Mouse (Mus musculus) embryonic facial prominence, embryonic 15.5 days (tissue): ENCODE results near the gene Lrfn1. TPM values are rescaled to one million over a fixed set of nuclear protein-coding genes. Genes with fewer than 3 reads are reported as not detected.

Experiments
- ATAC-seq: fragments of 200-750 bp; cut with Nextera tagmentation; 2 replicates; pipeline ENCODE4 v1.8.0; 2017; ENCODE audit warnings: low read depth, moderate TSS enrichment; ENCODE audit not compliant: insufficient number of reproducible peaks, low FRiP score, low TSS enrichment
- H3K27ac ChIP-seq: fragments of 300-500 bp; sonication (generic); replicated peaks from 2 replicates; pipeline ENCODE4 v1.5.1; 2015; ENCODE audit warnings: mild to moderate bottlenecking, inconsistent platforms
- H3K27me3 ChIP-seq: fragments of 300-500 bp; sonication (generic); 2 replicates; pipeline ENCODE4 v1.6.1; 2015; ENCODE audit warnings: inconsistent platforms
- H3K36me3 ChIP-seq: fragments of 300-500 bp; sonication (generic); 2 replicates; pipeline ENCODE4 v1.6.1; 2015; ENCODE audit warnings: mild to moderate bottlenecking, inconsistent platforms
- H3K4me1 ChIP-seq: fragments of 300-500 bp; sonication (generic); 2 replicates; pipeline ENCODE4 v1.6.1; 2015; ENCODE audit warnings: inconsistent platforms
- H3K4me2 ChIP-seq: fragments of 300-500 bp; sonication (generic); replicated peaks from 2 replicates; pipeline ENCODE4 v1.6.1; 2015; ENCODE audit warnings: mild to moderate bottlenecking, inconsistent platforms
- H3K4me3 ChIP-seq: fragments of 300-500 bp; sonication (generic); replicated peaks from 2 replicates; pipeline ENCODE4 v1.5.1; 2015; ENCODE audit warnings: mild to moderate bottlenecking, inconsistent platforms
- H3K9ac ChIP-seq: fragments of 300-500 bp; sonication (generic); 2 replicates; pipeline ENCODE4 v1.6.1; 2015; ENCODE audit warnings: inconsistent platforms
- H3K9me3 ChIP-seq: fragments of 300-500 bp; sonication (generic); replicated peaks from 2 replicates; pipeline ENCODE4 v1.6.1; 2016; ENCODE audit warnings: inconsistent platforms
- WGBS: fragments of 180-500 bp; shearing (Covaris S2); methylation state at CpG from one replicate; pipeline ENCODE4 v1.1.7; 2015; 5-methylcytosine and 5-hydroxymethylcytosine counted together
- polyA plus RNA-seq: library from polyadenylated mRNA; unstranded; fragments of >200 nt; fragmentation: Nextera tagmentation; extraction: Ambion mirVana; gene quantifications from 2 replicates; pipeline ENCODE4 v1.2.1, GENCODE M21; 2015

Gene Lrfn1
- polyA plus RNA-seq: 4.8 and 5.3 TPM in 2 replicates

DNA sequence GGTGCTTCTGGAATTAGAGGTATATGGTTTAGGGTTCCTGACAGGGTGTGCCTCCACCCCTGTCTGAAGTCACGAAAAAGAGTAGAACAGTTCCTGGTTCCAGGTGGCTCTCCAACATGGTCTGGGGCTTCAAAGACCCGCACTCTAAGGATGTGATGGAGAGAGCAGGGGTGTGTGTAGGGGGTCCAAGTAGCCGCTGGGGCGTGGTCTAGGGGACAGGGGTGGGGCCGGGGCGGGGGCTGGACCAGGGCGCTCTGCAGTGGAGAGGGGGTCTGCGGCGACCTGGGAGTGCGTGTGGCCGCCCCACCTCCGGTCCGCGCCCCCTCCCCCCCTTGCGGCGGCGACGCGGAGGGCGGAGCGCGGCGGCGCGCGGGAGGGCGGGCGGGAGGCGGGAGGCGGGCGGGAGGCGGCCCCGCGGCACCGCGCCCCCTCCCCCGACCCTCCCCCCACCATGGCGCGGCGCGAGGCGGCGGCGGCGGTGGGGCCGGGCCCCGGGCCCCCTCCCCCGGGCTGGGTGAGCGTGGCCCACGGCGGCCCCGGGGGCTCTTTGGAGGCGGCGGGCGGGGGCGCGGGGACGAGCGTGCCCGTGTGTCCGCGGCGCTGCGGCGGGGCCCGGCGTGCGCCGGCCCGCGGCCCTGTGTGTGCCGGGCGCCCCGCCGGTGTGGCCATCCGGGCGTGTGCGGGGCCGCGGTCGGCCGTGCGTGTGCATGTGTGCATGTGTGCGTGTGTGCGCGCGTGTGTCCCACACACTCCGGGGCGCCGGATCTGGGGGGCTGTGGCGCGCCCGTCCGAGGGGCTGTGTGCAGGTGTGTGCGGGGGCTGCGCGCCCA lies at the start of gene Lrfn1:
TSS of gene Lrfn1 (plus strand) at position 450 of the 830 bp plus-strand sequence.
- Histone ChIP-seq H3K27me3 (no peaks in the 10 kb centered on the region), H3K9me3 (no peaks in the 10 kb centered on the region), H3K9ac (peak within 1 kb of the TSS; percentile 74), H3K4me2 (peak within 1 kb of the TSS; percentile 92), H3K36me3 (peaks cover 18% of the 10 kb centered on the region; the same call in 1 of the 2 replicates), H3K4me1 (peaks cover 10% of the 10 kb centered on the region), H3K4me3 (peak within 1 kb of the TSS; percentile 82), H3K27ac (peak within 1 kb of the TSS; percentile 51; the same call in 1 of the 2 replicates)
- under 1% methylated on average over 37 of the region's 97 CpGs for WGBS
- peak; percentile 41 for ATAC-seq

DNA sequence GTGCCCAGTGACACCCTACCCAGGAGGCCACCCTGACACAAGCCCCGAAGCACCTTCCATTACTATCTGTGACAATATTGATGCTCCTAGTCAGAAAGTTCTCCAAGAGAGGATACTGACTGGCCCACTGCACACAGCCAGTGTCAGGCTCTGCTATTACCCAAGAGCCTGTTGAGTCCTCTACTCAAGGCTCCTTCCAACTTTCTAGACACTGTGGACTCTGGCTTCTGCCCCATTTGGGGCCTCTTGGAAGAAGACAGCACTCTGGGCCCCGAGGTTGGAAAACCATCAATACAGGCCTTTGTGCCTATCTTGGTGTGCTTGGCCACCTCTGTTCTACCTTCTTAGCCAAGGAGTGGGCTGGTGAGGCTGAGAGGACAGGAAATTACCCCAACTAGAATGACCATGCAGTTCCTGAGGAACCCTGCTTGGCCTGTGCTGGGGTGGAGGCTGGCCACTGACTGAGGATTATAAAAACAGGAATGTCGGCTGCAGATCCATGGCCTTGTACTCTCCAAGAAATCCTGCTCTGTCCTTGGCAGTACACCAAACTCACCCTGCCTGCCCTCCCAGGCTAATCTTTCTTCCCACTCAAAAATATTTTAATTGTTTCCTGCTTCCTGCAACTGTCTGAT lies 40.8 kb upstream of the Lrfn1 start:
- no peak overlapping the region for H3K4me3 ChIP-seq
- H3K27ac ChIP-seq: no peak overlapping the region
- no peak for ATAC-seq
- 73% methylated on average over 3 of the region's 3 CpGs for WGBS
- H3K9me3 ChIP-seq: no peaks in the 10 kb centered on the region
- H3K36me3 ChIP-seq: peaks cover 90% of the 10 kb centered on the region
- no peak overlapping the region for H3K9ac ChIP-seq
- H3K27me3 ChIP-seq: no peaks in the 10 kb centered on the region
- no peaks in the 10 kb centered on the region for H3K4me1 ChIP-seq
- H3K4me2 ChIP-seq: no peak overlapping the region

DNA sequence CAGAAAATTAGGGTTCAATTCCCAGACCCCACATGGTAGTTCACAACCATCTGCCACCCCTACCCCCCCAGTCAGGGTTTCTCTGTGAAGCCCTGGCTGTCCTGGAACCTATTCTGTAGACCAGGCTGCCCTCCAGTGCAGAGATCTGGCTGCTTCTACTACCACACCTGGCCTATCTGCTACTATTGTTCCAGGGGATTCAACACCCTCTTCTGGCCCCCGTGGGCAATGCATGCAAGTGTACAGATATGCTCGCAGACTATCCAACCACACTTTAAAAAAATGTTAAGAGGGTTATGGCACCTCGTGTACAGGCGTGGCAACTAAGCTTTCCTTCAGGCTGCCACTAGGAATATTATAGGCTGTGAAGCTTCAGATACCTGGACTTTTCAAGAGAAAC lies 39.0 kb upstream of the Lrfn1 start:
- Histone ChIP-seq H3K4me3 (no peak overlapping the region), H3K27ac (no peak overlapping the region), H3K36me3 (peaks cover 85% of the 10 kb centered on the region), H3K27me3 (no peaks in the 10 kb centered on the region), H3K4me2 (no peak overlapping the region), H3K9me3 (no peaks in the 10 kb centered on the region), H3K9ac (no peak overlapping the region), H3K4me1 (no peaks in the 10 kb centered on the region)
- 81% methylated on average over 4 of the region's 4 CpGs for WGBS
- no peak for ATAC-seq

DNA sequence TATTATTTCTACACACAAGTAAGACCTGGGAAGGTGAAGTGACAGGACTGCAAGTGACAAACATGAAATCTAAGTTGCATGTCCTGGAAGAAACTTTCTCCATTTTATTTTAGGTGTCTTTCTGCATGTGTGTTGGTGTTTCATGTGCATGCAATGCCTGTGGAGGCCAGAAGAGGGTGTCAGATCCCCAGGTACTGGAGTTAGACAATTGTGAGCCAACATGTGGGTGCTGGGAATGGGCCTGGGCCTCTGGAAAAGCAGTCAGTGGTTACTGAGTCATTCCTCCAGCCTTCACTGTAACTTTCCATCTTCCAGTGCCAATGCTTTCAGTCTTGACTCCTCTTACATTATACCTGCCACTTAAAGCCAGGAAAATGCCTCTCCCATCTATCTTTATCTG lies 34.4 kb upstream of the Lrfn1 start:
- ATAC-seq: no peak
- H3K9ac ChIP-seq: no peak overlapping the region
- H3K36me3 ChIP-seq: peaks cover 90% of the 10 kb centered on the region

DNA sequence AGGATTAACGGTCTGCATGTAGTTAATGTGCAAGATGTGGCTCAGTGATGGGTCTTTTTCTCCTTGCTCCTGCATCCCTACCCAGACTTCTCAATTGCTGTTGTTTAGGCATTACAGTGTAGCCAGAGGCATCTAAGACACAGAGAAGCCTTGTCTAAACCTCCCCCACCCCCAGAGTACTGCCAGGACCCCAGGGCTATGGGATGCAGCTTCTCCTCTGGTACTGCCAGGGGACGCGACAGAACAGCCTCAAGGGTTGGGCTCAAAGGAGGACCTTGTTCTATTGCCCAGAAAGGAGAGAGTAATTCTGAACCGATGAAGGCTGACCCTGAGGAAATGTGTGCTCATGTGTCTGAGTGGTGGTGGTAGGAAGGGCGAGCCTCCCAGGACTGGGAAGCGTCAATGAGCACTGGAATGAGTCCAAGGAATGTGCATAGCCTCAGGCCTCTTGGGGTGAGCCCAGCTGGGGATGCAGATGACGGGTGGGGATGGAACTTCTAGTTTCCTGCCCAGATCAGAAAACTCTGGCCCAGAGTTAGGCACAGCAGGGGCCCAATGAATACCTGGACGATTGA lies 33.6 kb upstream of the Lrfn1 start:
- Histone ChIP-seq H3K9ac (no peak overlapping the region), H3K4me2 (no peak overlapping the region), H3K27me3 (no peaks in the 10 kb centered on the region), H3K27ac (0 out of 2 replicates have a peak overlapping the region, but pooled peaks have one; percentile 44), H3K4me3 (no peak overlapping the region), H3K9me3 (no peaks in the 10 kb centered on the region), H3K36me3 (peaks cover 90% of the 10 kb centered on the region), H3K4me1 (peaks cover 17% of the 10 kb centered on the region)
- 50% methylated on average over 8 of the region's 8 CpGs for WGBS
- ATAC-seq: peak; percentile 76; the same call in 1 of the 2 replicates

More for the DNA sequence above, 34.4 kb upstream of the Lrfn1 start:
- Histone ChIP-seq H3K9me3 (no peaks in the 10 kb centered on the region), H3K4me2 (no peak overlapping the region), H3K4me3 (no peak overlapping the region), H3K27ac (no peak overlapping the region), H3K4me1 (peaks cover 17% of the 10 kb centered on the region), H3K27me3 (no peaks in the 10 kb centered on the region)

DNA sequence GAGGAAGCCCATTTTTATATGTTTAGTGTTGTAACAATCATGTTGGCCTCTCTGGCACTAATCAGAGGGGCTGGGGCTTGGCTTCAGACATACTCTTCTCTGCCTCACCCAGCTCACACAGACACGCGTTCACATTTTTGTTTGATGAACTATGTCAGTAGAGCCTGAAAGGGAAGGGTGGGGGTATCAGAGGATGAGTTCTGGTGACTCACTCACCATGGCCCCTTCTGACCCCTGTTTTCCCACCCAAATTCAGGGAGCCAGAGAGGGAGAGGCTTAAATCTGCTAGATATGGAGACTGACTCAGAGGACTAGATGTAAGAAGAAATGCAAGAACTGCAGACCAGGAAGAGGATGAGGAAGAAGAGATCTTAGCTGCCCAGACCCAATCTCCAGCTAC lies 32.4 kb upstream of the Lrfn1 start:
- H3K4me2 ChIP-seq: no peak overlapping the region
- H3K36me3 ChIP-seq: peaks cover 85% of the 10 kb centered on the region
- peaks cover 17% of the 10 kb centered on the region for H3K4me1 ChIP-seq
- 74% methylated on average over 2 of the region's 2 CpGs for WGBS
- H3K4me3 ChIP-seq: no peak overlapping the region
- no peak for ATAC-seq
- no peaks in the 10 kb centered on the region for H3K9me3 ChIP-seq
- H3K27ac ChIP-seq: no peak overlapping the region
- H3K9ac ChIP-seq: no peak overlapping the region
- no peaks in the 10 kb centered on the region for H3K27me3 ChIP-seq

DNA sequence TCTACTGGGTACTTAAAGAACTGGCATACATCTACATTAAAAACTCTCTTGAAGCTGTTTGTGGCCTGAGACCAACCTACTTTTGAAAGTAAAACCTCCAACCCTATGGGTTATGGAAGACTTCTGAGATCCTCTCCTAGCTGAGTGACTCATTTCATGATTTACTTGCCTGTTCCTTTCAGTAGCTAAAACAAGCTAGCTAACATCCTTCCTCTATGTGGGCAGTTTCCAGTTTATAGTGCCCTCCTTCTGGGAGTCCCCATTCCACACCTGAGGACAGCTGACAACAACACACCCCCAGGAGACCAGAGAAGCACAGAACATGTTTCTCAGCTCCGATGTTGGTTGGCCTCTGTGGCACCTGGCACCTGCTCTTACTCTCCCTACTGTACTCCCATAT lies 28.8 kb upstream of the Lrfn1 start:
- no peak overlapping the region for H3K4me2 ChIP-seq
- peaks cover 16% of the 10 kb centered on the region for H3K4me1 ChIP-seq
- H3K4me3 ChIP-seq: no peak overlapping the region
- 96% methylated on average over 1 of the region's 1 CpGs for WGBS
- H3K9me3 ChIP-seq: no peaks in the 10 kb centered on the region
- peaks cover 57% of the 10 kb centered on the region for H3K36me3 ChIP-seq
- no peak overlapping the region for H3K27ac ChIP-seq
- ATAC-seq: no peak
- H3K27me3 ChIP-seq: no peaks in the 10 kb centered on the region
- no peak overlapping the region for H3K9ac ChIP-seq

DNA sequence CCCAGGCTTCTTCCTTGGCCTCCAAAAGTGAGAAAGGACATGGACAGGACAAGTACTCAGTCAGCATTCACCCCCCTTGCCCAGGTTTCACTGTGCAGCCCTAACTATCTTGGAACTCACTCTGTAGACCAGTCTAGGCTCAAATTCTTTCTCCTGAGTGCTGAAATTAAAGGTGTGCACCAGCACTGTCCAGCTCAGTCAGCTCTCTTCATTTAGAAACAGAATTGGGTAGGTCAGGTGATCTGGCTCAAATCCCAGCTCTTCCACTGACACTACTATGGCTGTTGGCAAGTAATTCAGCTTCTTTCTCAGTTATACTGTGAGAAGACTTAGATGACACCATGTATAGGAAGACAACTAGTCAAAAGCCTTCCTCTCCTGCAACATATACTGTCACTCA lies 24.0 kb upstream of the Lrfn1 start:
- H3K27me3 ChIP-seq: no peaks in the 10 kb centered on the region
- no peak overlapping the region for H3K4me3 ChIP-seq
- H3K9ac ChIP-seq: no peak overlapping the region
- H3K4me1 ChIP-seq: 0 out of 2 replicates have a peak, but pooled peaks cover 3% of the 10 kb centered on the region
- H3K4me2 ChIP-seq: no peak overlapping the region
- no peaks in the 10 kb centered on the region for H3K9me3 ChIP-seq
- H3K27ac ChIP-seq: no peak overlapping the region
- H3K36me3 ChIP-seq: peaks cover 24% of the 10 kb centered on the region
- ATAC-seq: no peak

DNA sequence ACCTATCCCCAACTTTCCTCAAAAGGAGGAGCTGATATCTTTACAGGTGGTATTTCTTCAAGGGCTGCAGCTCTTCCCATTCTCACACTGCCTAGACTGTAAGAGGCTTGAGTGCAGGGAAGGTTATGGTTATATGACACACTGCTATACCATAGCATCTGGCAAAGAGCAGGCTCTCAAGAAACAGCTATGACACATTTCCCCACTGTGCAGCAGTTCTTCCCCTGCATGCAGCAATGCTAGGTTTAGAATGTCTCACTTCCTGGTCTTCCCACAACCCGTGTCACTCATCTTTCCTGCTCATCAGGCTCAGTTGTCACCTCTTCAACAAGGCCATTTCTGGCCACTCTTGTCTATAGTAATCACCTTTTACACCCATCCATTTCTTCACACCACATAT lies 21.3 kb upstream of the Lrfn1 start:
- H3K9me3 ChIP-seq: no peaks in the 10 kb centered on the region
- H3K9ac ChIP-seq: no peak overlapping the region
- H3K4me2 ChIP-seq: no peak overlapping the region
- 0 out of 2 replicates have a peak, but pooled peaks cover 16% of the 10 kb centered on the region for H3K36me3 ChIP-seq
- no peak overlapping the region for H3K4me3 ChIP-seq
- peaks cover 31% of the 10 kb centered on the region for H3K4me1 ChIP-seq
- no peak for ATAC-seq
- no peak overlapping the region for H3K27ac ChIP-seq
- no peaks in the 10 kb centered on the region for H3K27me3 ChIP-seq
- WGBS: 74% methylated on average over 1 of the region's 1 CpGs

DNA sequence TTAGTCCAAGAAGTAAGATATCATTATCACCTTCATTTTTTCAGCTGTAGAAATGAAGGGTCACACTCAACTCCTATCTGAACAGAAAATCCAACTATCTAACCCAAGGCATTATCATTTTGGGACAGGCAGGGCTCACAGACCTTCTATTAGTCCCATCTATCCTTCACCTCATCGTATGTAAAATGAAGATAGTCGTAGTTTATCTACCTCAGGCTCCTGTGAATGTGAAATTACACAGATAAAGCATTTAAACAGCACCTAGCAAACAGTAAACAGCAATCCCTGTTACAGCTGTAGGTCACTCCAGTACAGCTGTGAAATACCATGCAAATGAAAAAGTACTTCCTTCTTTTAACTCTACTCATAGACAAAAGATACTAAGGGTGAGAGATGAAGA lies 19.5 kb upstream of the Lrfn1 start:
- Histone ChIP-seq H3K36me3 (0 out of 2 replicates have a peak, but pooled peaks cover 16% of the 10 kb centered on the region), H3K4me1 (peaks cover 34% of the 10 kb centered on the region), H3K27me3 (no peaks in the 10 kb centered on the region), H3K27ac (no peak overlapping the region), H3K4me2 (no peak overlapping the region), H3K9me3 (no peaks in the 10 kb centered on the region), H3K4me3 (no peak overlapping the region), H3K9ac (no peak overlapping the region)
- WGBS: 90% methylated on average over 2 of the region's 2 CpGs
- ATAC-seq: no peak

DNA sequence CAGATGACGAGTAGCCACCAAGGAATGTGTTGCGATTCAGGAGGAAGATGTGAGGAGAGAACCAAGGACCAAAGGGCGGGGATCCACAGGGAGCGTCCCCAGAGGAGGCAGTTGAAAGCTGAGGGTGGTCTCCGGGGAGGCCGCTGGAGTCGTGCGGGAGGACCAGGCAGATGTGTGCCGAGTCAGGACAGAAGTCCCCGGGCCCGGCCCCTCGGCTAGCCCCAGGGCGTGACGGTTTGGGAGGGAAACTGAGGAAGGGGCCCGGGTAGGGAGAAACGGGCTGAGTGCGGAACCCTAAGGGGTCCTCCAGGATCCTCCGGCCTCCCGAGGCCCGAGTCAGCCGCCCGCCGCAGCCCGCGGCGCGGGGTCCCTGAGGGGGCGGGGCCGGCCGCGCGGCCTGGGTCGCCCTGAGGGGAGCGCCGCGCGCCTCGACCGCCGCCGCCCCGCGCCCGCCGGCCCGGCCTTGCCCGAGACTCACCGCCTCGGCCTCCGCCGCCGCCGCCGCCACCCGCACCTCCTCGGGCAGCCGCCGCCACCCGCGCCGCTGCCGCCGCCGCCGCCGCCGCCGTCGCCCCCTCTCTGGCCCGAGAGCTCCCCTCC lies 16.0 kb upstream of the Lrfn1 start:
- Histone ChIP-seq H3K4me2 (peak overlapping the region; percentile 74), H3K27ac (peak overlapping the region; percentile 61), H3K4me1 (peaks cover 37% of the 10 kb centered on the region), H3K4me3 (peak overlapping the region; percentile 58), H3K27me3 (no peaks in the 10 kb centered on the region), H3K36me3 (0 out of 2 replicates have a peak, but pooled peaks cover 16% of the 10 kb centered on the region), H3K9ac (peak overlapping the region; percentile 86), H3K9me3 (no peaks in the 10 kb centered on the region)
- 4% methylated on average over 45 of the region's 70 CpGs for WGBS
- peak; percentile 1; the same call in 1 of the 2 replicates for ATAC-seq
